Mouse (Mus musculus): ENCODE measurements around the gene Map4k2.
"Not testable (repeated sequence)": the region's sequence is repeated elsewhere in the genome, so short reads cannot be mapped to it uniquely, and the experiment has no call there.

Map4k2 gene

DNA sequence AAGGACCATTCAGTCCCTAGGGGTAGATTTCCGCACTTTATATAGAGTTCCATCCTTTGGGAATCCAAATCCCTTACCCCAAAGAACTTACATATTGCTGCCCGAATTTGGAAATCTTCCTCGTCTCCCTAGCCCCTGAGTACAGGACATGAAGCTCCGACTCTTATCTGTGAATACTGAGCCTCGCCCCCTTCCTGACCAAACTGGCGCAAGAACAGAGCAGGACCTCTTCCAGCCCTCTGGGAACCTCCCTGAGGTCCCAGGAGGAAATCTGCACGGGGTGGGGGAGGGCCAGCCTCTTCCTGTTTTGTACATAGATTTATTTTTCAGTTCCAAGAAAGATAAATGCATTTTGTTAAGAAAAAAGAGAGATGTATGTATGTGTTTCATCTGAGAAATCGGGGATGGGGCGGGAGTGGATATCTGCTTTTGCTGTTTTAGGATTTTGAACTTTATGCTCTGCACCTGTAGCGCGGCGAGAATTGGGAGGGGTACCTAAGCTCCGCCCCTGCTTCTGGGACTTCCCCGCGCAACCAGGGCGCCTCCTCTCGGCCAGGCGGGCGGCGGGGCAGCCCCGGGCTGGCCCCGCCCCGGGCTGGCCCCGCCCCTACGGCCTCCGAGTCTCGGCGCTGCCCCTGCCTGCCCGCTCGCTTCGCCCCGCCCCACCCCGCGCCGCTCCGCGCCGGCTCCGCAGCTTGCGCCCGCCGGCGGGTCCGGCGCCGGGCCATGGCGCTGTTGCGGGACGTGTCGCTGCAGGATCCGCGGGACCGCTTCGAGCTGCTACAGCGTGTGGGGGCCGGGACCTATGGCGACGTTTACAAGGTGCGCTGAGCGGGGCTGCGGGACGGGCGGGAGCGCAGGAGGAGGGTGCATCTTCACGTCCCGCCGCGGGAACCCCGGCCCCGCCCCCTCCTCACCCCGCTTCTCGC lies at the start of gene Map4k2:
Gene Map4k2, plus strand, starts transcription at position 612 of the 929 bp plus-strand sequence.
- peak; percentile 77 to 83 for DNase-seq

DNA sequence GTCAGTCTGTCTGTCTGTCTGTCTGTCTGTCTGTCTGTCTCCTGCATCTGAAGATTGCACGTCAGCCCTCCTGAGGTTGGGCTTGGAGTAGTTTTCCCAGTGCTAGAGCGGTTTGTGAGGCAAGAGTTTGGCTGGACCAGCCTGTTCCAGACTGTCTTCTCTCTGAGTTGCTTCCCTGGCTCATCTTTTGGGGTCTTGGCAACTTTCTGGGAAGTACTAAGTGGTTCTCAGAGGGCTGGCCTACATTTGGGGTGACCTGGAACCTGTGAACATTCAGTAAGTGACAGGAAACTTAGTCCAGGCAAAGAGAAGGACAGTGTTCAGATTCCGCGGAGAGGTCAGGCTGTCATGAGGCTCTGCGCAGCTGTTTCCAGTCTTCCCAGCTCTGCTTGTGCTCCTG lies 48.7 kb upstream of the Map4k2 start:
- DNase-seq = no peak

DNA sequence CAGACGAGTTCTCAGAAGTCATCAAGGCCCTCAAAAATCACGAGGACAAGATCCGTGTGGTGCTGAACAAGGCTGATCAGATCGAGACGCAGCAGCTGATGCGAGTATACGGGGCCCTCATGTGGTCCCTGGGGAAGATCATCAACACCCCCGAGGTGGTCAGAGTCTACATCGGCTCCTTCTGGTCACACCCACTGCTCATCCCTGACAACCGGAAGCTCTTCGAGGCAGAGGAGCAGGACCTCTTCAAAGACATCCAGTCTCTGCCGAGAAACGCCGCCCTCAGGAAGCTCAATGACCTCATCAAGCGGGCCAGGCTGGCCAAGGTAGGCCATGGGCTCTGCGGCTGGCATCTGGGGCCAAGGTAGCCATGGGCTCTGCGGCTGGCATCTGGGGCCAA lies 46.6 kb upstream of the Map4k2 start:
- no peak for DNase-seq

GRCm38 (mm10) chr19:6296551-6297210 lies 44.3 kb upstream of the Map4k2 start:
- no peak for DNase-seq

GRCm38 (mm10) chr19:6297641-6298040 lies 43.3 kb upstream of the Map4k2 start:
- DNase-seq = no peak

GRCm38 (mm10) chr19:6299003-6299402 lies 41.9 kb upstream of the Map4k2 start:
- no peak for DNase-seq

DNA sequence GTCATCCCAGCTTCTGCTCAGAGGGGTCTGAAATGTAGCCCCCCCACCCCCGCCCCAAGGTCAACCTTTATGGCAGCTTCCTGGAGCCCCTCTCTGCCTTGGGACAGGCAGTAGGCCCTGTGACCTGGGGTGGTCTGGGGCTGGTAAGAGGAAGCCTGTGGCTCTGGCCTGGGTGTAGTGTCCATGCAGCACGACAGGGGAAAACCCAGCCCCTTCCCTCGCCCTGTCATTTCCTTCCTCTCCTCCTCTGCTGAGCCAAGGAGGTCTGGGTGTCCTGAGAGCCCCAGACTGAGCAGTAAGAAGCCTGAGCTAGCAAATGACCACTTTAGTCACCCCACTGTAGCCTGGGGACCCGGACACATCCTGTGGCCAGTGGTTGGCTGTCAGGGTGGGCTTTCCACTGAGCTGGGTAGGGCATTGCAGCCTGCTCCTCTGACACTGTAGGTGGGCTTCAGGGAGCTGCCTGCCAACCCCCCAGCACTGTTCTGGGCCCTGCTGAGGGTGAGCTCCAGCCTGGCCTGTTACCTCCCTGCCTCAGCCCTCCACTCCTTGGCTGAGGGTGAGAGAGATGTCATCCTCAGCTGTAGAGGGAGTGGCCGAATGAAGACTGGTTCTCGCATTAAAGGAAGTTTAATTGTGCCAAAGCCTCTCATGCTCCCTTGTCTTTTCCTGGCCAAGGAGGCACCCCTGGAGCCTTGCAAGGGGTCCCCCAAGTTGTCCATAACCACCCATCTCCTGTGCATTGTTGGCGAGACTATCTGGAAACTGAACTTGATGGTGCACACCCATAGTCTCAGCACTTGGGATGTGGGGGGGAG lies 41.3 kb upstream of the Map4k2 start:
- no peak for DNase-seq

GRCm38 (mm10) chr19:6300402-6300841 lies 40.5 kb upstream of the Map4k2 start:
- no peak for DNase-seq

GRCm38 (mm10) chr19:6302114-6302513 lies 38.8 kb upstream of the Map4k2 start:
- DNase-seq = no peak

GRCm38 (mm10) chr19:6302522-6302921 lies 38.4 kb upstream of the Map4k2 start:
- peak in 1 of 2 experiments; percentile 35 for DNase-seq

- no peak for DNase-seq
Measured at GRCm38 (mm10) chr19:6303831-6304230, 37.1 kb upstream of the Map4k2 start.

DNA sequence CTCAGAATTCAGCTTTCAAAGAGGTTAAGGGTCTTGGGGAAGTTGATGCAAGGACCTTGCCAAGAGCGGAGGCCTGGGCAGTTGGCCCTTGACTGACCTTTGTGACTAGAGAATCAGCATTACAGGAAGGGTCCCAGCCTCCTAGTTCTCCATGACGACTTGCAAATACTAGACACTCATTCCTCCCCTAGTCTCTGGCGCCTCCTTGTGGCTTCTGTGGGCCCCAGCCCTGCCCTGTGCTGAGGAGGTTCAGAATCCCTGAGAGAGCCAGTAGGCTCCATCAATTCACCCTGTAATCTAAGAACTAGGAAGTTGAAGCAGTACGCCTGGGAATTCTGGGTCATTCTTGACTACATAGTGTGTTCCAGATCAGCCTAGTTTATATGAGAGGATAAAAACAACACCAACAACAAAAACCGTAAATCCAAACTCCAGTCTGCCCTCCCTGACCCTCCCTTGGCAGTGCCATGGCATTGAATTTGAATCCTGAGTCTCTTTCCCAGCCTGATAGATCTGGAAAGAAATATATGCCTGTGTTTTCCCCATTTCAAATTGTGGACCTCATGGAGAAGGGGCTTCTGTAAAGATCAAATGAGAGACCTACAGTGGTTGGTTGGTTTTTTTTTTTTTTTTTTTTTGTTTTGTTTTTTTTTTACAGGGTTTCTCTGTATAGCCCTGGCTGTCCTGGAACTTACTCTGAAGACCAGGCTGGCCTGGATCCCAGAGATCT lies 36.0 kb upstream of the Map4k2 start:
- peak; percentile 72 to 79 for DNase-seq

DNA sequence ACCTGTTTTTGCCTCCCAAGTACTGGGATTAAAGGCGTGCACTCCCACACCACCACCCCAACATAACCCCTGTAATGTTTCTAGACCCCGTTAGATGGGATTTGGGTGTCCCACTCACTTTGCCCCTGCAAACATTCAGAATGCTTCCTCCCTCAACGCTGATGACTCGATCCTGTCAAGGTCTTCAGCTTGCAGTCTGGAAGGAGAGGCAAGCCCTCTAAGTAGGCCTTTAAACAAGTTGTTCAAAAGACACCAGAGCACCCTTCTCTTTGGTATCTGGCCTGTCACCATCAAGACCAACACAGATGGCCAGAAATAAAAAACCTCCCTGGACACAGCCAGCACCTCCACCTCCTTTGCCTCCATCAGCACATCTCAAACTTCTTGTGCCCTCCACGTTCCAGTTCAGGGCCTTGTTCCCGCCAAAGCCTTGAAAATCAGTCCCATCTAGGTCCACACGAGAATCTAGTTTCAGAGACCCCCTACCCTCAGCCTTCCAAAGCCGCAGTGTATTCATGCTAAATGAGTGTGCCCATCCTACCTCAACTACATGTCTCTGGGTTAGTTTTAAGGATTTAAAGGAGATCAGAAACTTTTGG lies 35.3 kb upstream of the Map4k2 start:
- DNase-seq = no peak

DNA sequence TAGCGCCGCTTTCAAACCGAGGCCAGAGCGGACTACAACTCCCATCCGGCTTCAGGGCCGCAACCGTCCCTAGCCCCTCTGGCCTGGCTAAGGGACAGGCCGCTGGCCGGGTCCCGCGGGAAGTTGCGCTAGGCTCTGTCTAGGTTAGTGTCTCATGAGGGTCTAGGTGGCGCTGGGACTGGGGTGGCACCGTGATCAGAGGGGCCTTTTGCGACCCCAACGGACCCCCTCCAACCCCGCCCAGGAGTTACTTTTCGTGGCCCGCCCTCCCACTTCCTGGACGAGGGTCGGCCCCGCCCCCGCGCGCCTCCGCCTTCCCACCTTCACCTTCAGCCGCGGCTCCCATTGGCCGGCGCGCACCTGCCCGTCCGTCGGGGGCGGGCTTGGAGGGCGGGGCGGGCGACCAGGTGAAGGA lies 34.8 kb upstream of the Map4k2 start, which contains the start of gene Cdc42bpg:
Gene Cdc42bpg, plus strand, starts transcription at position 320 of the 415 bp plus-strand sequence.
- peak; percentile 81 to 84 for DNase-seq

DNA sequence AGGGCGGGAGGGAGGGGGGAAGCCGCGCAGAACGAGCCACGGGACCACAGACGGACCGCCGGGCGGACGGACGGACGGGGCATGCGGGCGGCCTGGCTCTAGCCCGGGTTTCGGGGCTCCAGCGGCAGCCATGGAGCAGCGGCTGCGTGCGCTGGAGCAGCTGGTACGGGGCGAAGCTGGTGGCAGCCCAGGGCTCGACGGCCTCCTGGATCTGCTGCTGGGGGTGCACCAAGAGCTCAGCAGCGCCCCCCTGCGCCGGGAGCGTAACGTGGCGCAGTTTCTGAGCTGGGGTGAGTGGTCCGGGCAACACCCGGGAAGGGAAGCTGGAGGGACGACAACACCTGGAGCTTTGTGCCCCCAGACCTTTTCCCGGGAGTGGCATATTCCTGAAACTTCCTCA lies 34.3 kb upstream of the Map4k2 start:
- DNase-seq = peak; percentile 58 to 65

- DNase-seq = peak in 1 of 2 experiments; percentile 23
Measured at GRCm38 (mm10) chr19:6307733-6308531, 33.0 kb upstream of the Map4k2 start.

DNA sequence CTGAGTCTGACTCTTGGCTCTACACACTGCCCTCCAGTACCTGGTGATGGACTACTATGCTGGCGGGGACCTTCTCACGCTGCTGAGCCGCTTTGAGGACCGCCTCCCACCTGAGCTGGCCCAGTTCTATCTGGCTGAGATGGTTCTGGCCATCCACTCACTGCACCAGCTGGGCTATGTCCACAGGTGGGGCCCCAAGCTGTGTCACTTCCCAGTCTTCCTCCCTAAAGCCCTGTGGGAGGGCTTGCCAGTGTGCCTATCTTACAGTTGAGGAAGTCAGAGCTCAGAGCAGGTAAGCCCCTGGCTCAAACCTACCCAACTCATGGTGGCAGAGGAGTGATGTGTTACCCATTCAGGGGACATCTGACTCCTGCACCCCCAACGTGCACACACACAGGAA lies 30.8 kb upstream of the Map4k2 start:
- no peak for DNase-seq

DNA sequence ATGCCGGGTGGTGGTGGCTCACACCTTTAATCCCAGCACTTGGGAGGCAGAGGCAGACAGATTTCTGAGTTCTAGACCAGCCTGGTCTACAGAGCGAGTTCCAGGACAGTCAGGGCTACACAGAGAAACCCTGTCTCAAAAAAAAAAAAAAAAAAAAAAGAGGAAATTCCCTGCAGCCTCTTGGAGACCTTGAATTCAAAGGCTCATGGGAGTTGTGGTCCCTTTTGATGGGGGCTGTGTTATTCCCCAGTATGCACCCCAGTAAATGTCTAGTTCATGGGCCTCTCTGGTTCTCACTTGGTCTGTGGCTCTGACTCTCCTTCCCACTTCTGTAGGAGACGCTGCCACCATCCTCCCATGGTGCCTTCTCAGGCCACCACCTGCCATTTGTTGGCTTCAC lies 29.2 kb upstream of the Map4k2 start:
- not testable (repeated sequence) for DNase-seq

DNA sequence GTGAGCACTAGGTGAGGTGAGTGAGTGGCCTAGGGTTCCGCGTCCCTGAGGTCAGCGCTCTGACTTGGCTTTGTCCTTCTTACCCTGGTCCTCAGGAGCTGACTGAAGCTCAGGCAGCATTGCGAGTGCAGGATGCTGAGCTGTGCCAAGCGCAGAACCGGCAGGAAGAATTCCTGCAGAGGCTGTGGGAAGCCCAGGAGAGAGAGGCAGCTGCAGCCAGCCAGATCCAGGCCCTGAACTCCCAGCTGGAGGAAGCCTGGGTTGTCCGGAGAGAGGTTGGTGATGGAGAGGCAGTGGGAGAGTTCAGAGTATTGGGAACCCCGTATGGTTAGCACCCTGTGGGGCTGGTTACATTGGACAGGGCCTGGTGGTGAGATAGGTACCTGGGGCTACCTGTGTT lies 27.1 kb upstream of the Map4k2 start:
- no peak for DNase-seq

- DNase-seq = no peak
Measured at GRCm38 (mm10) chr19:6314513-6314912, 26.4 kb upstream of the Map4k2 start.

DNA sequence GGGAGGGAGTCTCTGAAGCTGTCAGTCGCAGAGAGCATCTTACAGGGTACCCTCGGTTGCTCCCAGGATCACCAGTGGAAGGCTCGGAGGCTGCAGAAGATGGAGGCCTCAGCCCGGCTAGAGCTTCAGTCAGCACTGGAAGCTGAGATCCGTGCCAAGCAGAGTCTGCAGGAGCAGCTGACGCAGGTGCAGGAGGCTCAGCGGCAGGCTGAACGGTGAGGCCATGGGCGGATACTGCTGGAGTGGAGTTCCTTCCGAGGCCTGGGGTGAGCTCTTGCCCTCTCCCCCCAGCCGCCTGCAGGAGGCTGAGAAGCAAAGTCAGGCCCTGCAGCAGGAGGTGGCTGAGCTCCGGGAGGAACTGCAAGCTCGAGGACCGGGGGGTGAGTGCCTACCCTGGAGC lies 25.4 kb upstream of the Map4k2 start:
- no peak for DNase-seq

All from thymus, adult 18-20 months (tissue).